Mouse (Mus musculus) neural tube, embryonic 11.5 days (tissue): Measurements from ENCODE around the gene Ankrd37. TPM values are rescaled to one million over a fixed set of nuclear protein-coding genes. Genes with fewer than 3 reads are reported as not detected.

ENCODE experiments used
- ATAC-seq: fragments of 200-750 bp; cut with Nextera tagmentation; 2 replicates; pipeline ENCODE4 v1.8.0; 2017; ENCODE audit warnings: moderate number of reproducible peaks, mild to moderate bottlenecking, moderate TSS enrichment, moderate library complexity; ENCODE audit not compliant: insufficient read depth, low FRiP score, low TSS enrichment
- DNase-seq: peaks from one replicate; pipeline ENCODE4 v3.0.0-alpha.2; 2015; ENCODE audit warnings: low spot score
- H3K27ac ChIP-seq: fragments of 300-500 bp; sonication (generic); 2 replicates; pipeline ENCODE4 v1.5.1; 2014; ENCODE audit warnings: low read depth, mild to moderate bottlenecking, low read length
- H3K27me3 ChIP-seq: fragments of 300-500 bp; sonication (generic); 2 replicates; pipeline ENCODE4 v1.6.1; 2014; ENCODE audit warnings: mild to moderate bottlenecking, low read length, mixed read lengths; ENCODE audit not compliant: control insufficient read depth, insufficient read depth
- H3K36me3 ChIP-seq: fragments of 300-500 bp; sonication (generic); 2 replicates; pipeline ENCODE4 v1.6.1; 2014; ENCODE audit warnings: mild to moderate bottlenecking, low read length, moderate library complexity, mixed read lengths; ENCODE audit not compliant: control insufficient read depth, insufficient read depth
- H3K4me1 ChIP-seq: fragments of 300-500 bp; sonication (generic); 2 replicates; pipeline ENCODE4 v1.6.1; 2014; ENCODE audit warnings: low read length, mixed read lengths; ENCODE audit not compliant: control insufficient read depth, insufficient read depth
- H3K4me2 ChIP-seq: fragments of 300-500 bp; sonication (generic); 2 replicates; pipeline ENCODE4 v1.6.1; 2014; ENCODE audit warnings: low read depth, mild to moderate bottlenecking, moderate library complexity
- H3K4me3 ChIP-seq: fragments of 300-500 bp; sonication (generic); 2 replicates; pipeline ENCODE4 v1.5.1; 2014; ENCODE audit warnings: low read depth, low read length
- H3K9ac ChIP-seq: fragments of 300-500 bp; sonication (generic); 2 replicates; pipeline ENCODE4 v1.6.1; 2014; ENCODE audit warnings: mild to moderate bottlenecking, low read length
- H3K9me3 ChIP-seq: fragments of 300-500 bp; sonication (generic); 2 replicates; pipeline ENCODE4 v1.6.1; 2016; ENCODE audit warnings: low read length; ENCODE audit not compliant: control insufficient read depth
- WGBS: fragments of 180-500 bp; shearing (Covaris S2); extraction: QIAGEN DNeasy Blood & Tissue Kit; methylation state at CpG from one replicate; pipeline ENCODE4 v1.1.7; 2014; 5-methylcytosine and 5-hydroxymethylcytosine counted together
- polyA plus RNA-seq: library from polyadenylated mRNA; unstranded; fragments of >200 nt; fragmentation: Nextera tagmentation; extraction: Ambion mirVana; gene quantifications from 2 replicates; pipeline ENCODE4 v1.2.1, GENCODE M21; 2014

Gene Ankrd37
- polyA plus RNA-seq, 1 experiment from 2014 or later, result 15.6 TPM

DNA sequence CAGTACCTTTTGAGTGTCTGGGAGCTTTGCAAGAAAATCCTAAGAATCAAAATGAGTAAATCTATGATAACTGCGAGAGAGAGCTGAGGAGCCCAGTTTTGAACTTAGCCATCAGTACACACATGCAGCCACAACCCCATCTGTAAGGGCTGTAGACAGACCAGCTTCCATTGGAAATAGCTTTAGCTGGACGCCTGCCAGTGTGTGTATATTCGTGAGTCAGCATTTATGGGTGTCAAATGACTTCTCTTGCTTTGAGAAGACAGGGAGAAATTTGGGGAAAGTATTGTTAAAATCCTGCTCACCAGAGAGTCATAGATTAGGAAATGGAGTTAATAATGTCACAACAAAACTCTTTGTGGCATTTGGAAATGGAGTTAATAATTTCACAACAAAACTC is 18.8 kb downstream of the Ankrd37 start:
- Histone ChIP-seq H3K4me3 (no peak overlapping the region), H3K27me3 (no peaks in the 10 kb centered on the region), H3K4me1 (no peaks in the 10 kb centered on the region), H3K9ac (no peak overlapping the region), H3K4me2 (no peak overlapping the region), H3K27ac (no peak overlapping the region), H3K36me3 (peaks cover 3% of the 10 kb centered on the region; the same call in 1 of the 2 replicates), H3K9me3 (no peaks in the 10 kb centered on the region)
- ATAC-seq (no peak), DNase-seq (no peak)
- WGBS, result 86% methylated on average over 3 of the region's 3 CpGs

DNA sequence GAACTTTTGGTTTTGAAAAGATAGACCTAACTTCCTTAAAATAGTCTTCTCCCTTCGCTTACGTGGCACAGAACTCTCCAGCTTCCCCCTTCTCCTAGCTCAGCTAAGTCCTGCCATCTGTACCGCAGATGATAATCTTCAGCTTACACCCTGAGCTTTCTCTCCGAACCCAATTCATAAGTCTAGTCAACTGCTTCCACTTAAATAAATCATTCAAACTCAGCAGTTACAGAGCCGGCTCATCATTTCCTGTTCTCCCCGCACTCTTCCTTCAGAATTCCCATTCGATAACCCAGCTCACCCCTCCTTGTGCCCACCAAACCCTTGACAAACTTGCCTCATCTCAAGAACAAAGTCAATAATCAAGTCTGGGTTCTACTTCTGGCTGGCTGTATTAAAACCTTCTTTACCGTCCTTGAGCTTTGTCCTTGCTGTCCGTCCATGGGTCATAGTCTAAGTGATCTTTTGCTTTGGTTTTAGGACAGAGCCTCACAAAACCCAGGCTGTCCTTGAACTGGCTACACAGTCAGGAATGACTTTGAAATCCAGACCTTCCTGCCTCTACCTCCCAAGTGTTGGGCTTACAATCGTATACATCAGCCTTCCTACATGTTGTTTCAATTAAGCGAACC is 29.6 kb downstream of the Ankrd37 start:
- no peaks in the 10 kb centered on the region for H3K9me3 ChIP-seq
- 68% methylated on average over 11 of the region's 11 CpGs for WGBS
- H3K4me3 ChIP-seq, result peak overlapping the region; percentile 44
- DNase-seq (no peak), ATAC-seq (no peak)
- H3K4me2 ChIP-seq, result peak overlapping the region; percentile 71
- H3K27ac ChIP-seq, result no peak overlapping the region
- H3K9ac ChIP-seq, result peak overlapping the region; percentile 53
- no peaks in the 10 kb centered on the region for H3K27me3 ChIP-seq
- peaks cover 9% of the 10 kb centered on the region for H3K4me1 ChIP-seq
- no peaks in the 10 kb centered on the region for H3K36me3 ChIP-seq

DNA sequence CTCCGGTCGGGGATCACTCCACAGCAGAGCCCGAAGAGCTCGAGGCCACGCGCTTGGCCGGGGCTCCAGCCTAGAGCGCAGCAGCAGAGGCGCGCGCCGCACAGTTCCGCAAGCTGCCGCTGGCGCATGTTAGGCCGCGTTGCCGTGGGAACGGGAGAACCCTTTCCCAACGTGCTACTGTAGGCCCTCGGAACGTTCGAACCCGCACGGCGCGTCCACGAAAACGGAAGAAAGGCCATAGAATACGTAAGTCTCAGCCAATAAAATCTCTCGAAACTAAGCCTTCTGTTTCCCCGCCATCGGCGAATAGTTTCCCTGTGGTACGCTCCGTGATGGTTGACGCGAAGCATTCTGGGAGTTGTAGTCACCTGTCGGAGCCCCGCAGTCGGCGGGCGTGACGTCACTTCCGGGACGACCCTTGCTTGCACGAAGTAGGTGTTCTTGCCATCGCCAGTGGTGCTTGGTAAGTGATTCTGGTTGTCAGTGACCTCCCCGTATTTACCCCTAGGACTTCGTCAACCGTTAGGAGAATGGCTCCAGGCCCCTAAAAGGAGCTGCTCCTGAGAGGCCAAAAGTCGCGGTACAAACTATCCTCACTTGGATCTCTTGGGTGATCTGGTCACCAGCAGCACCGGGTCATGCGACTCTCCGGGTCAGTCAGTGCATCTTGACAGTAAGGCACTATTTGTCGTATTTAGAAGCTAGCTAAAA is 30.2 kb downstream of the Ankrd37 start, which contains the start of the genes 1700029J07Rik and Ufsp2:
1700029J07Rik (minus strand) TSS at position 127 of the 711 bp plus-strand sequence.
Ufsp2 (plus strand) TSS at position 403 of the 711 bp plus-strand sequence.
- peak within 1 kb of the TSS; percentile 44 for H3K4me3 ChIP-seq
- H3K27ac ChIP-seq, result 0 out of 2 replicates have a peak within 1 kb of the TSS, but pooled peaks have one; percentile 53
- 1% methylated on average over 57 of the region's 57 CpGs for WGBS
- H3K4me1 ChIP-seq, result peaks cover 9% of the 10 kb centered on the region
- peak; percentile 96 for DNase-seq
- H3K9ac ChIP-seq, result peak within 1 kb of the TSS; percentile 55
- ATAC-seq, result peak; percentile 98
- no peaks in the 10 kb centered on the region for H3K36me3 ChIP-seq
- H3K4me2 ChIP-seq, result peak within 1 kb of the TSS; percentile 71
- H3K27me3 ChIP-seq, result no peaks in the 10 kb centered on the region
- H3K9me3 ChIP-seq, result no peaks in the 10 kb centered on the region

DNA sequence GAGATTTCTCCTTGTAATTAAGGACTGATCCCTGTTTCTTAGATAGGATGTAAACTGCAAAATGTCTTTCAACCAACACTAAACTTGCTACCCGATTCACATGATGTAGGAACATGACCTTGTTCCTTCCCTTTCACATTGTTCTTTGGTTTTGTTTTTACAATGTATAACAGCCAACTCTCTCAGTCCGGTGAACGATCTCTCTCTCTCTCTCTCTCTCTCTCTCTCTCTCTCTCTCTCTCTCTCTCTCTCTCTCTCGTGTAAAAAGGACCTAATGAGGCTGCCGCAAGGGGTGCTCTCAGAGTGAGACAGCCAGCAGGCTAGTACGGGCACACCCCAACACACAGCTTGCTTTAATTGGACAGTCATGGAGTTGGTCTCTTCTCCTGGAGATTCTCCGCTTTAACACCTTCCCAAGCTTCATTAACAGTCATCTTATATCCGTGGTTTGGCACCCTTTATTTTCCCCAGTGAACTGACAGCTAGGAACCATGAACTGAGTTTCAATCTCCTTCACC is 31.5 kb downstream of the Ankrd37 start:
- H3K27ac ChIP-seq, result no peak overlapping the region
- H3K9me3 ChIP-seq, result no peaks in the 10 kb centered on the region
- H3K36me3 ChIP-seq, result no peaks in the 10 kb centered on the region
- H3K27me3 ChIP-seq, result no peaks in the 10 kb centered on the region
- H3K4me3 ChIP-seq, result no peak overlapping the region
- no peak for DNase-seq
- peaks cover 9% of the 10 kb centered on the region for H3K4me1 ChIP-seq
- peak overlapping the region; percentile 71 for H3K4me2 ChIP-seq
- no peak overlapping the region for H3K9ac ChIP-seq
- 71% methylated on average over 8 of the region's 8 CpGs for WGBS
- ATAC-seq, result no peak

DNA sequence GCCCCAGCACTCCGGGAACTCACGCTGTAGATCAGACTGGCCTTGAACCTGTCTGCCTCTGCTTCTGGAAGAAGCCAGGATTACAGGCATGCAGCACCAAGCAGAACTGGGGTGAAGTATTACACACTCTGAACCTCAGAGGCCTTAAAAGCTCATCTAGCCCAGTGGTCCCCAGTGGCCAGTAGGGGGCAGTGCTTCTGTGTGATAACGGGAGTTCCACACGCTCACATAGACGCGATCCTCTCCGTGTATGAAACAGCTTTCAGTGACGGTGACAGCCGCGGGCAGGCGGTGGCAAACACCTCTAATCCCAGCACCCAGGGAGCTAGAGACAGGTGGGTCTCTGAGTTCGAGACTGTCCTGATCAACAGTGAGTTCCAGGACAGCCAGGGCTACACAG is 34.6 kb downstream of the Ankrd37 start:
- H3K9me3 ChIP-seq, result no peaks in the 10 kb centered on the region
- WGBS, result 94% methylated on average over 12 of the region's 12 CpGs
- no peak overlapping the region for H3K4me3 ChIP-seq
- H3K4me1 ChIP-seq, result peaks cover 7% of the 10 kb centered on the region
- H3K4me2 ChIP-seq, result no peak overlapping the region
- no peaks in the 10 kb centered on the region for H3K27me3 ChIP-seq
- H3K27ac ChIP-seq, result no peak overlapping the region
- DNase-seq (no peak), ATAC-seq (no peak)
- H3K36me3 ChIP-seq, result no peaks in the 10 kb centered on the region
- H3K9ac ChIP-seq, result no peak overlapping the region

DNA sequence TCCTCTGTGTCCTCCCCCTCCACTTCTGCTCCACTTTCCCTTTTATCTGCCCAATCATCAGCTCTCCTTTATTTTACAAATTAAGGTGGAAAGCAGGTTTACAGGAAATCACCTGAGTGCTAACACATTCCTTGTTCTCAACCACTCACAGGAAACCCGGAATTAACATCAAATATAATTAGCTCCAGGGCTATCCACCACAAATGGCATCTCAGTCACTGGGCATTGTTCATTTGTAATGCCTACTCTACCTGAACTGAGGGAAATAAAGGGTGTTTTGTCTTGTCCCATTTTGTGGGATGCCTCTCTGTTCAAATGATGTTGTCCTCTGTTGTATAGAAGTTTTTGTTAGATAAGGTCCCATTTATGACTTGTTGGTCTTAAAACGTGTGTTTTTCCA is 54.9 kb downstream of the Ankrd37 start:
- H3K36me3 ChIP-seq, result no peaks in the 10 kb centered on the region
- DNase-seq (no peak), ATAC-seq (no peak)
- no peak overlapping the region for H3K4me3 ChIP-seq
- 57% methylated on average over 2 of the region's 2 CpGs for WGBS
- H3K27me3 ChIP-seq, result no peaks in the 10 kb centered on the region
- no peaks in the 10 kb centered on the region for H3K4me1 ChIP-seq
- no peak overlapping the region for H3K9ac ChIP-seq
- H3K4me2 ChIP-seq, result no peak overlapping the region
- H3K9me3 ChIP-seq, result no peaks in the 10 kb centered on the region
- no peak overlapping the region for H3K27ac ChIP-seq

Other genes starting within 250 kb of the Ankrd37 start
- 11.3 and 13.1 TPM in 2 replicates for gene Pdlim3, start 120.2 kb downstream of the Ankrd37 start, polyA plus RNA-seq
- not detected in 2 replicates for gene Ccdc110, start 71.1 kb downstream of the Ankrd37 start, polyA plus RNA-seq
- gene 1700029J07Rik, start 30.5 kb downstream of the Ankrd37 start, polyA plus RNA-seq, result 2.3 and 2.9 TPM in 2 replicates
- gene Ufsp2, start 30.2 kb downstream of the Ankrd37 start, polyA plus RNA-seq, result 55.7 and 56.7 TPM in 2 replicates
- 0.21 and 0.47 TPM in 2 replicates for gene Lrp2bp, start 6.4 kb downstream of the Ankrd37 start, polyA plus RNA-seq
- gene Cfap97, start 146.1 kb upstream of the Ankrd37 start, polyA plus RNA-seq, result 20.1 and 22.1 TPM in 2 replicates
- gene Snx25, start 146.5 kb upstream of the Ankrd37 start, polyA plus RNA-seq, result 6.5 and 8.5 TPM in 2 replicates
- gene Slc25a4, start 205.6 kb upstream of the Ankrd37 start, polyA plus RNA-seq, result 539 and 548 TPM in 2 replicates